17 mouse cellular contexts compared by ENCODE assay signal in genomic region chr15:26378879-26379278, GRCm38 (mm10).
"Had no signal": no experiment of that assay in that cellular context is flagged by ENCODE, and none has a peak within 500 bp of the region (broad histone marks: within the 10 kb centered on the region; RNA-seq: fewer than 3 reads in every experiment).

No protein-coding gene starts in this region.

- H3K4me3 ChIP-seq: midbrain, embryonic 10.5 days; midbrain, embryonic 12.5 days; neural tube, embryonic 12.5 days; stomach, embryonic 15.5 days had no signal

- H3K27me3 ChIP-seq: midbrain, embryonic 12.5 days; neural tube, embryonic 12.5 days; stomach, embryonic 15.5 days had no signal

- ATAC-seq: midbrain, embryonic 16.5 days had no signal

- H3K36me3 ChIP-seq: midbrain, embryonic 10.5 days; midbrain, embryonic 12.5 days; neural tube, embryonic 12.5 days; stomach, embryonic 15.5 days had no signal

- H3K9me3 ChIP-seq: midbrain, embryonic 10.5 days; midbrain, embryonic 12.5 days; neural tube, embryonic 12.5 days; stomach, embryonic 15.5 days had no signal

- H3K27ac ChIP-seq: midbrain, embryonic 10.5 days; midbrain, embryonic 12.5 days; neural tube, embryonic 12.5 days; stomach, embryonic 15.5 days; stomach, postnatal 0 days had no signal

- H3K9ac ChIP-seq: lung, embryonic 14.5 days; midbrain, embryonic 12.5 days; neural tube, embryonic 12.5 days; stomach, embryonic 15.5 days had no signal

- DNase-seq: lung, adult 18-20 months; lung, embryonic 14.5 days; lung, postnatal 10 days; lung, postnatal 4 days; midbrain, embryonic 14.5 days; right cerebral cortex, postnatal 25 days; right cerebral cortex, postnatal 4 days; spleen, adult 18-20 months; thymus, adult 2 months; thymus, postnatal 25 days; thymus, postnatal 4 days had no signal

- H3K4me1 ChIP-seq: midbrain, embryonic 10.5 days; midbrain, embryonic 12.5 days; neural tube, embryonic 12.5 days; stomach, embryonic 15.5 days had no signal

- H3K4me2 ChIP-seq: lung, embryonic 14.5 days; midbrain, embryonic 12.5 days; neural tube, embryonic 12.5 days; stomach, embryonic 15.5 days had no signal
